Mouse (Mus musculus): ENCODE data around the gene Gm9958. TPM values are rescaled to one million over a fixed set of nuclear protein-coding genes. Genes with fewer than 3 reads are reported as not detected.

Gm9958 gene
- polyA plus RNA-seq, 1 experiment from 2014 or later, result 7.3 TPM

DNA sequence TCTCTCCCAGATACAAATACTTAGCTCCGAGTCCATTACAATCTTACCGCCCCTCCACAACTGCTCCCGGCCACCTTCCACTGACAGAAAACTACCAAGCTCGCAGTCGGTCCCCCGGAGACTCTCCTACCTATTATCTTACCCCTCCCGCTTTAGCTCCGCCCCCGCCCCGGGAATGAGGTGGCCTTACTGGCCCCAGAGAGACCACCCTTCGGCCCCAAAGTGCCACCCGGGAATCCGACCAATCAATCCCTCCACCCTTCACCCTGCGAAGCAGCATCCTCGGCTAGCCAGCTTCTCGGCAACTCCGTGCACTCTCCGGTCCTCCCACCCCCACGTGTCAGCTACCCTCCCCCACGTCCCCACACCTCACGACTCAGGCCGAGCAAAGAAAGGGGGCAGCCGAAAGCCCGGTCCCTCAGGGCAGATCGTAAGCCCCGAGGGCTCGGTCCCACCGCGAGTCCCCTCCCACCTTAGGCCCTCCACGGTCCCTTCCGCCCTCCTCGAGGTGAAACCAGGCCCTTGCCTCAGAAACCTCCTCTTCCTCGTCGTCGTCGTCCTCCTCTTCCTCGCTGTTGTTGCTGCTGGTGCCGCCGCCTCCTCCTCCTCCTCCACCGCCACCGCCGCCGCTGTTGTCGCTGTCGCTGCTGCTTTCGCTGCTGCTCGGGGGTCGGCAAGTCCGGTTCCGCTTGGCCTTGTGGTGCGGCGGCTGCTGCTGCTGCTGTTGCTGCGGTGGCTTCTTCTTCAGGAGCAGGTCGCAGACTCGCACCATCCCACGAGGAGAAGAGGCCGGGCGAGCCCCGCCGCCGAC, 1.7 kb upstream of the Gm9958 start:
- ATAC-seq (ENCODE audit: low FRiP score), result peak; percentile 26
- Histone ChIP-seq H3K27me3 (no peaks in the 10 kb centered on the region), H3K27ac (peak overlapping the region; percentile 99), H3K36me3 (no peaks in the 10 kb centered on the region), H3K9me3 (replicated peaks) (no peaks in the 10 kb centered on the region), H3K4me3 (peak overlapping the region; percentile 97), H3K4me1 (peaks cover 20% of the 10 kb centered on the region), H3K9ac (peak overlapping the region; percentile 97), H3K4me2 (replicated peaks) (peak overlapping the region; percentile 73)
- 0% methylated on average over 50 of the region's 61 CpGs for WGBS

DNA sequence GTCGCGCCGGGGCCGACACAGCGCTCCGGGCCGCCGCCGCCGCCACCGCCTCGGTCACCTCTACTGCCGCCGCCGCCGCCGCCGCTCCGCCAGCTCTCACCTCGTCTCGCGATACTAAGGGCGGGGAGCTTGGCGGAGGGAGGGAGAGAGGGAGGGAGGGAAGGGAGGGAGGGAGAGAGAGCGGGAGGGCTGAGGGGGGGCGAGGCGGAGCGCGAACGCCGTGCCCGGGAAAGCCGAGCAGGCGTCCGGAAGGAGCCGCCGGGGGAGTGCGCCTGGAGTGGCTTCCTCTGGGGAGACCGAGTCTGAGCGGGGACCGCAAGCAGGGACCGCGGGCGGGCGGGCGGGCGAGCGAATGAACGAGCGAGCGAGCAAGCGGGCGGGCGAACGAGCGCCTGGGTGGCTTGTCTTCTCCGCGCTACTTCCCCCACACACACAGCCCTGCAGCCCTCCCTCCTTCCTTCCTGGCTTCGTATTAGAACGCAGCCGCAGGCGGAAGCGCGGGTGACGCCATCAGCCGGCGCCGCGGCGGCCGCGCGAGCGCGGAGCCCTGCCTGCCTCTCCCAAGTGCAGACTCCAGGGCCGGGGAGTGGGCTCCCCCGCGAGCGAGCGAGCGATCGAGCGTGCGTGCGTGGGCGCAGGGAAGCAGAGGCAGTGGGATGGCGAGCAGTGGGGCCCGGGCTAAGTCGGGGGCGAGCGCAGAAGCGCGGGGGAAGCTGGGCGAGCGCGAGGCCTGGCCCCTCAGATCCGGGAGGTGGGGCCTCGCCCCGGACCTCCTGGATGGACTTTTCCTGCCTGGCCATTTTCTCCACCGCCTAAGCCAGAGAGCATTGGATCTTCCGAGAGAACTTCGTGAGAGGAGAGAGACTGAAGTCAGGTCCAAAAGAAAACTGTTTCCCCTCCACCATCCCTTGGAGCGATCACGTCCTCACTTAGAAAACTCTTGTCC, 610 bp upstream of the Gm9958 start, which contains the start of gene Ankrd17:
Gene Ankrd17, minus strand, starts transcription at position 457 of the 946 bp plus-strand sequence.
- Histone ChIP-seq H3K4me1 (peaks cover 20% of the 10 kb centered on the region), H3K27ac (peak within 1 kb of the TSS; percentile 99), H3K36me3 (no peaks in the 10 kb centered on the region), H3K27me3 (no peaks in the 10 kb centered on the region), H3K4me3 (peak within 1 kb of the TSS; percentile 97), H3K9ac (peak within 1 kb of the TSS; percentile 97), H3K4me2 (replicated peaks) (peak within 1 kb of the TSS; percentile 73), H3K9me3 (replicated peaks) (0 out of 2 replicates have a peak, but pooled peaks cover 3% of the 10 kb centered on the region)
- 0% methylated on average over 58 of the region's 104 CpGs for WGBS
- ATAC-seq (ENCODE audit: low FRiP score), result peak; percentile 95

DNA sequence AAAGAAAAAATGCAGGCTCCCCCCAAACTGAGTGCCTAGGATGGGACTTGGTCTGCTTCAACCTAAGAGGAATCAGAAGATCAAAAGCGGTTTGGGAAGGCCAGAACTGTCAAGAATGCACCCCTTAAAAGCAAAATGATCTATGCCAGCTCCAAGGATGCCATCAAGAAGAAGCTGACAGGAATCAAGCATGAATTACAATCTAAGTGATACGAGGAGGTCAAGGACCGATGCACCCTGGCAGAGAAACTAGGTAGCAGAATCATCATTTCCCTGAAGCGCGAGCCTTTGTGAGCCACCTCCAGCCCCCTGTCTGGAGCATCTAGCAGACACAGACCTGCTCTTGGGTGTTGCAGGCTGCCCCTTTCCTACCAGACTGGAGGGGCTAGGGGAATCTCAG, 3.4 kb downstream of the Gm9958 start:
- ATAC-seq (ENCODE audit: low FRiP score), result no peak
- no peaks in the 10 kb centered on the region for H3K36me3 ChIP-seq

DNA sequence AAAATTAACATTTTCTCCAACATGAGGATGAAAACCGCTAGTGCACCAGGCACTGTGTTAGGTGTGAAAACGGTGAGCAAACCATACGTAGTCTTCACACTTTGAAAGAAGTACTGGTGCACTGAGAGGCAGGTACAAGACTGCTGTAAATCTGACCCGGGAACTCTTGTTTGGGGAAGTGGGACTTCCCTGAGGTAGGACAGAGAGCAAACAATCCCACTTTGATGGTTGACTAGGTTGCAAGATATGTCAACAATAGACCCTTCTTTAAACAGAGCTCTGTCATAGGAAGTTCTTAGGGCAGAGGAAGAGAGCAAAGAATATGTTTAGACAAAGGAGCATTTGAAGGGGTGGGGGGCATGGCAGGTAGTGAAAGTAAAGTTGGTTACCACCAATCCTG, 6.7 kb downstream of the Gm9958 start:
- Histone ChIP-seq H3K9ac (no peak overlapping the region), H3K36me3 (no peaks in the 10 kb centered on the region), H3K27ac (no peak overlapping the region), H3K27me3 (no peaks in the 10 kb centered on the region), H3K4me3 (no peak overlapping the region), H3K4me1 (no peaks in the 10 kb centered on the region), H3K4me2 (replicated peaks) (no peak overlapping the region), H3K9me3 (replicated peaks) (0 out of 2 replicates have a peak, but pooled peaks cover 5% of the 10 kb centered on the region)
- WGBS, result 87% methylated on average over 4 of the region's 4 CpGs
- no peak for ATAC-seq (ENCODE audit: low FRiP score)

More for the DNA sequence above, 3.4 kb downstream of the Gm9958 start:
- Histone ChIP-seq H3K27ac (no peak overlapping the region), H3K4me3 (no peak overlapping the region), H3K4me2 (replicated peaks) (no peak overlapping the region), H3K9me3 (replicated peaks) (0 out of 2 replicates have a peak, but pooled peaks cover 5% of the 10 kb centered on the region), H3K27me3 (no peaks in the 10 kb centered on the region), H3K4me1 (peaks cover 7% of the 10 kb centered on the region; the same call in 1 of the 2 replicates), H3K9ac (no peak overlapping the region)
- WGBS, result 88% methylated on average over 5 of the region's 5 CpGs

DNA sequence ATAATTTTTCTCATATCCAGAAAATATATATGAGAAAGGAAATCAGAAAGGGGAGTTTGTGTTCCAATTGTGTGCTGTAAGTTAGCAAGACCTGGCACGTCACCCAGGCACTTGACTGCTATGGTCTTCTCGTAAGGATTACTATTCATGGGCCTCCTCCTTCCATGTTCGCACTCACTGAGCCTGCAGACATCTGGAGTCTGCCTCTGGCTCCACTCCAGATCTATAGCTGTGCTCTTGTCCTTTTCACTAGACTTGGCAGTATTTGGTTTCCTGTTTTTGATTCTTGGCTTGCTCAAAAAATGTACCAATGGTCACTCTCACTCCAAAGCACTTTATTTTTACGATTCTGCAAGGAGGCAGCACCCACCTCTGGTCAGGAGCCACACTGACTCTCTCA, 14.5 kb downstream of the Gm9958 start:
- Histone ChIP-seq H3K27me3 (no peaks in the 10 kb centered on the region), H3K4me1 (no peaks in the 10 kb centered on the region), H3K36me3 (no peaks in the 10 kb centered on the region), H3K27ac (no peak overlapping the region), H3K4me3 (no peak overlapping the region), H3K4me2 (replicated peaks) (no peak overlapping the region), H3K9ac (no peak overlapping the region), H3K9me3 (replicated peaks) (no peaks in the 10 kb centered on the region)
- 81% methylated on average over 4 of the region's 4 CpGs for WGBS
- ATAC-seq (ENCODE audit: low FRiP score), result no peak

DNA sequence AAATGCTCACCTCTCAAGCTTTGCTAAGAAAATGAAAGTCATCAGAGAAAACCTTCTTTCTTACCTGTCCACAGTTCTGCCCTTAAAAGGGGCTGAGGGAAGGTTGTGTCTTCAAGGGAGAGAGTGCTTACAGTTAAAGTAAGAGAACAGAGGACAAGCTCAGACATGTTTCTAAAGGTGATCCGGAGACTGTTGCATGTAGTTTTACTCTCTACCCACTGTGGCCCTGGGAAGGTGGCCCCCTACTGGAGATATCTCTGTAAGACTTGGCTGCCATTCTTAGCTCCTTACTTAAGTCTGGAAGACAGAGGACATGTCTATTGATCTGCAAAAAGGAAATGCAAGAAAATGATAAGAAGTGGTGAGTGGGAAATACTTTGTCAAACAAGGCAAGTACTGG, 16.1 kb downstream of the Gm9958 start:
- WGBS, result 50% methylated on average over 1 of the region's 1 CpGs
- no peak for ATAC-seq (ENCODE audit: low FRiP score)
- H3K27me3 ChIP-seq, result no peaks in the 10 kb centered on the region
- no peaks in the 10 kb centered on the region for H3K4me1 ChIP-seq
- H3K9me3 ChIP-seq (replicated peaks), result no peaks in the 10 kb centered on the region
- H3K4me3 ChIP-seq, result no peak overlapping the region
- no peak overlapping the region for H3K4me2 ChIP-seq (replicated peaks)
- H3K9ac ChIP-seq, result no peak overlapping the region
- no peak overlapping the region for H3K27ac ChIP-seq
- no peaks in the 10 kb centered on the region for H3K36me3 ChIP-seq

DNA sequence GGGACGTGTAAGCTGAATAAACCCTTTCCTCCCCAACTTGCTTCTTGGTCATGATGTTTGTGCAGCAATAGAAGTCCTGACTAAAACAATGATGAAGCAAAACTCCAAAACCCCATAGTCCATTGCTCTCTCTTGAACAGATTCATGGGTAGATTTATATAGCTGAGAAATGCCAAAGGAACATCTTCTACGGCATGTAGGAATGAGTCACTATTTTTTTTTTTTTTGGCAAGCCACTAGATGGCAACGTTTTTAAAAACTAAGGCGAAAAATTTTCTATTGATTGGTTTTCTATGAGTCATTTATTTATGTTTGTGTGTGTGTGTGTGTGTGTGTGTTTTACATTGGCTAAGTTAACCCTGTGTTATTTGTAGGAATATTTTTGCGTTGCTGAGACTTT, 26.8 kb downstream of the Gm9958 start:
- Histone ChIP-seq H3K4me2 (replicated peaks) (no peak overlapping the region), H3K27me3 (no peaks in the 10 kb centered on the region), H3K9ac (no peak overlapping the region), H3K9me3 (replicated peaks) (no peaks in the 10 kb centered on the region), H3K4me3 (no peak overlapping the region), H3K36me3 (no peaks in the 10 kb centered on the region), H3K4me1 (no peaks in the 10 kb centered on the region), H3K27ac (no peak overlapping the region)
- 69% methylated on average over 5 of the region's 5 CpGs for WGBS
- ATAC-seq (ENCODE audit: low FRiP score), result no peak

DNA sequence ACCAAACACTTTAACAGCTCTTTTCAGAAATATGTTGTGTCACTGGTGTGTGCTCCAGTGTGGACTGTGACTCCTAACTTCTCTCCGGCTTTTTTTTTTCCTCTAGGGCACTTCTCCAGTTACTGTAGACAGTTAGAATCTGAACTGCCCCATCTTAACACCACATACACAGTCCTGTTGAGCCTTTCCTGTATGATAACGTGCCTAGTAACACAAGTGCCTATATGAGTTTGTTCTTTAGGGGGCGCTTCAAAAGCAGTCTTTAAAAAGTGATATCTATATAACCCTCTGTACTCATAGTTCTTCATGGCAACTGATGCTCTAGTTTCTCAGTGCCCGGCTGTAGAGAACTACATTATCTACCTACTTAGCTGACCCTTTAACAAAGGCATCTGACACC, 27.3 kb downstream of the Gm9958 start:
- Histone ChIP-seq H3K9me3 (replicated peaks) (no peaks in the 10 kb centered on the region), H3K4me1 (no peaks in the 10 kb centered on the region), H3K4me2 (replicated peaks) (no peak overlapping the region), H3K36me3 (no peaks in the 10 kb centered on the region), H3K27me3 (no peaks in the 10 kb centered on the region), H3K27ac (no peak overlapping the region), H3K9ac (no peak overlapping the region), H3K4me3 (no peak overlapping the region)
- no peak for ATAC-seq (ENCODE audit: low FRiP score)
- 79% methylated on average over 4 of the region's 4 CpGs for WGBS

DNA sequence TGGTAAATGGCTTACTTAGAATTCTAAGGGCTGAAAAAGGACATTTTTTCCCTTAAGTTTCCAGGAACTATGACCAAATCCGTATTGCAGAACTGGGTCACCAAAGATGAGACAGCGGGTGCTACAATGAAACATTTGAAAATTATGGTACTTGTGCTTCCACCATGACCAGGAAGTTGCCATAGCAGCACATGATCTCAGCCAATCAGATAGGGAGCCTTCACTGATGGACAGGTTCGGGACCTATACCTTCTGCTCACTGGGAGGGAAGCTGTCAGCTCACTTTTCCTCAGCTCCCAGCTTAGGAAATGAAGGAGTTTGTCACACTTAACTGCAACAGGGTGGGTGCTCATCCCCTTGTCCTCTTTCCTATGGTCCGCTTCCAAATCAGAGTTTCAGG, 29.8 kb downstream of the Gm9958 start:
- 91% methylated on average over 4 of the region's 4 CpGs for WGBS

DNA sequence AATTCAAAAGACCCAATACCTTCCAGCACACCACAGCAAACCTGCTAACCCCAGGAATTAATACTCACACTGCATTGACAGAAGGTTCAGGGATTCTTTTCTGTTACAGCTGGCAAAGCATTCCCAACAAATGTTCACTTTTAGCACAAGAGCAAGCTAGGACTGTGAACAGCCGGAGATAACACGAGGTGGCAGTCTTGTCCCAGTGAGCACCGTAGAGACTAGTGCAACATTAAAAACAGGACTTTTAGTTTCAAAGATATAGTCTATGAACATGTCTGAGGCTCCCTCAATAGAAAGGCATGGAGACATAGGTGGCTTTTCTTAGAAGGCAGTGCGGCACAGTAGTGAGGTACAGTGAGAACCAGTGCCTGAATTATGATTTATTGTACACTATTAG, 38.2 kb downstream of the Gm9958 start:
- ATAC-seq (ENCODE audit: low FRiP score), result no peak
- Histone ChIP-seq H3K36me3 (no peaks in the 10 kb centered on the region), H3K9me3 (replicated peaks) (no peaks in the 10 kb centered on the region), H3K27me3 (no peaks in the 10 kb centered on the region), H3K4me1 (no peaks in the 10 kb centered on the region), H3K9ac (no peak overlapping the region), H3K4me3 (no peak overlapping the region), H3K27ac (no peak overlapping the region), H3K4me2 (replicated peaks) (no peak overlapping the region)
- 88% methylated on average over 4 of the region's 4 CpGs for WGBS

More for the DNA sequence above, 29.8 kb downstream of the Gm9958 start:
- Histone ChIP-seq H3K9me3 (replicated peaks) (no peaks in the 10 kb centered on the region), H3K4me2 (replicated peaks) (no peak overlapping the region), H3K27me3 (no peaks in the 10 kb centered on the region), H3K4me1 (no peaks in the 10 kb centered on the region), H3K36me3 (no peaks in the 10 kb centered on the region), H3K9ac (no peak overlapping the region), H3K27ac (no peak overlapping the region), H3K4me3 (no peak overlapping the region)
- no peak for ATAC-seq (ENCODE audit: low FRiP score)

DNA sequence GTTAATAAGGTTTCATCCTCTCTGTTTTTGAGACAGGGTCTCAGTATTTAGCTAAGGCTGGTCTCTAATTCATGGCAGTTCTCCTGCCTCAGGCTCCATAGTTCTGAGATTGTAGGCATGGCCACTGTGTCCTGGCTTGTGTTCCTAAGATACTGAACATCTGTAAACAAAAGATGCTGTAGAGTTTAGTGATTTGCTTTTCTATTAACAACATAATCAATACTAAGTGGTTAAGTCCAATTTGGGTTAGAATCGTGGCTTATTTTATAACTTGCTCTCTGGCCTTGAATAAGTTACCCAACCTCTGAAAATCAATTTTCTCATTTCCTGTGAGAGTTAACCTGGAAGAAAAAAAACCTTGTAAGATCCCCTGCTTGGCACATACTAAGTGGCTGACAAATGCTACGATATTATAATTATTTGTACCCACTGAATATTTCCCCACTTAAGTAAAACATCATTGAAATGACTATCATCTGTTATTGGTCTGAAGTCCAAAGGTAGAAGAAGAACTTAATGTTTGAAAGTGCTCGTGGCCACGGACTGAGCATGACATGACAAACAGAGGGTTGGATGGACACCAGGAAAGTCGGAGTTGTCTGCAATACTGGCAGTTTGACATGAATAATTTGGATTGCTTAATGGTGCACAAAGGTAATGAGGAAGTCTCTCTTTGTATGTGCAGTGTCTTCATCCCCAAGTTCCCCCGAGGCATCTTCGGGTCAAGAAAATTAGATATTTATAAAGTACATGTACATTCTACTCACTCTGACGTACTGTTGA, 47.3 kb downstream of the Gm9958 start:
- Histone ChIP-seq H3K36me3 (no peaks in the 10 kb centered on the region), H3K4me2 (replicated peaks) (no peak overlapping the region), H3K27ac (no peak overlapping the region), H3K4me3 (no peak overlapping the region), H3K27me3 (no peaks in the 10 kb centered on the region), H3K4me1 (no peaks in the 10 kb centered on the region), H3K9me3 (replicated peaks) (no peaks in the 10 kb centered on the region), H3K9ac (no peak overlapping the region)
- WGBS, result 82% methylated on average over 8 of the region's 8 CpGs
- ATAC-seq (ENCODE audit: low FRiP score), result no peak

DNA sequence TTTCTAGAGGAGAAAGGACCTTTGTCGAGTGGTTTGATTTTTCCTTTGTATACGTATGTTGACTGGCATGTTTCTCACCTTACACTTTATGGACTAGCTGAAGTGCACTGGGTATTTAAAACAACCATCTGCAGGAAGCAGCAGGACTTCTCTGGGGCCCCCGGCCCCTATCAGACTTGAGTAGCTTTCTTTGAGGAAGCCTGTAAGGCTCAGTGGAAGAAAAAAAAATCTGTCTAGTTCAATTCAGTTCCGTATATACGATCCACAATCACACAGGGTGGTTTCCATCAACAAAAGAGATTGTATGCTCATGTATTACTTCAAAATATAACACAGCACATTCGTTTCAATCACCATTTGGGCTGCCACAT, 47.9 kb downstream of the Gm9958 start:
- no peaks in the 10 kb centered on the region for H3K4me1 ChIP-seq
- H3K27me3 ChIP-seq, result no peaks in the 10 kb centered on the region
- H3K4me2 ChIP-seq (replicated peaks), result no peak overlapping the region
- WGBS, result 62% methylated on average over 6 of the region's 6 CpGs
- H3K4me3 ChIP-seq, result no peak overlapping the region
- no peak overlapping the region for H3K27ac ChIP-seq
- no peak overlapping the region for H3K9ac ChIP-seq
- ATAC-seq (ENCODE audit: low FRiP score), result no peak
- H3K9me3 ChIP-seq (replicated peaks), result no peaks in the 10 kb centered on the region
- no peaks in the 10 kb centered on the region for H3K36me3 ChIP-seq

Measured in hindbrain, embryonic 12.5 days (tissue).